ENCODE assay signal across 21 mouse cellular contexts in the genomic region with DNA sequence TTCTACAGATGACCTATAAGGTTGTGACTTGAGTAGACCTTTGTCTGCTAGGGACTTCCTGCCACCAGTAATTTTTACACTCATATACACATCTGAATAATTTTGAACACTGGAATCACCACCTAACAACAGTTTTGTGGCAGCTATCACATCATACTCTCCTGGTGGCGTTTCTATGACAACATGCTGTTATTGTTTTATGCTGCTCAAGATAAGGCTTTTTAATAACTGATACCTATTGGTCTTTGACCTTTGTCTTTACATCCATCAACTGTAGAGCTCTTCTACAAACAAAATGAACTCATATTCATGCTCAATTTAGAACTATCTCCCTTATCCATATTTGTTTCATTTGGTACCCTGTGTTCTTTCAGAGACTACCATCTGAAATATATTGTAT.
DNase-seq lines count a peak whose midpoint lies in the region; ATAC-seq and TF ChIP-seq lines count a peak whose summit lies in the region.
"Had no signal": no experiment of that assay in that cellular context is flagged by ENCODE, and none has a peak within 500 bp of the region (broad histone marks: within the 10 kb centered on the region; RNA-seq: fewer than 3 reads in every experiment).

No protein-coding gene starts in this region.

- no peak for DNase-seq in heart, adult 8-10 months (ENCODE audit: low spot score)
- DNase-seq in adrenal gland, postnatal 25 days = no peak
- no peak for DNase-seq in lung, postnatal 36 days
- DNase-seq: adrenal gland, adult 2 months; adrenal gland, adult 8-10 months; adrenal gland, postnatal 10 days; adrenal gland, postnatal 14 days; adrenal gland, postnatal 36 days; B cell, adult 2 months; cerebellum, adult 11 months; cerebellum, adult 11-12 months; cerebellum, adult 18-20 months; cerebellum, adult 2 months had no signal

- 60% methylated on average over 1 of the region's 1 CpGs for WGBS in intestine, embryonic 15.5 days
- WGBS in intestine, embryonic 16.5 days = 52% methylated on average over 1 of the region's 1 CpGs
- 35% methylated on average over 1 of the region's 1 CpGs for WGBS in intestine, postnatal 0 days

- no peaks in the 10 kb centered on the region for H3K36me3 ChIP-seq in intestine, embryonic 15.5 days
- no peaks in the 10 kb centered on the region for H3K36me3 ChIP-seq in intestine, embryonic 16.5 days (ENCODE audit: control insufficient read depth, insufficient read depth, low read length)
- no peaks in the 10 kb centered on the region for H3K36me3 ChIP-seq in intestine, postnatal 0 days (ENCODE audit: control insufficient read depth, insufficient read depth)
- H3K36me3 ChIP-seq: G1E had no signal

- no peaks in the 10 kb centered on the region for H3K27me3 ChIP-seq in intestine, embryonic 15.5 days (replicated peaks)
- no peaks in the 10 kb centered on the region for H3K27me3 ChIP-seq in intestine, embryonic 16.5 days (replicated peaks; ENCODE audit: control insufficient read depth, insufficient read depth, low read length)
- H3K27me3 ChIP-seq in intestine, postnatal 0 days (replicated peaks; ENCODE audit: control insufficient read depth, insufficient read depth, low read length) = no peaks in the 10 kb centered on the region
- H3K27me3 ChIP-seq: CH12.LX, Patski had no signal

- no peak overlapping the region for H3K4me2 ChIP-seq in intestine, embryonic 15.5 days (replicated peaks)
- no peak overlapping the region for H3K4me2 ChIP-seq in intestine, embryonic 16.5 days (ENCODE audit: low read depth, low read length)
- H3K4me2 ChIP-seq in intestine, postnatal 0 days (replicated peaks; ENCODE audit: low read depth) = no peak overlapping the region

- no peaks in the 10 kb centered on the region for H3K4me1 ChIP-seq in intestine, embryonic 15.5 days (replicated peaks)
- H3K4me1 ChIP-seq in intestine, embryonic 16.5 days (ENCODE audit: control insufficient read depth, insufficient read depth, low read length) = no peaks in the 10 kb centered on the region
- no peaks in the 10 kb centered on the region for H3K4me1 ChIP-seq in intestine, postnatal 0 days (replicated peaks; ENCODE audit: control insufficient read depth, insufficient read depth, low read length)

- no peak overlapping the region for H3K4me3 ChIP-seq in intestine, embryonic 15.5 days (replicated peaks)
- H3K4me3 ChIP-seq in intestine, embryonic 16.5 days (ENCODE audit: low read length) = no peak overlapping the region
- no peak overlapping the region for H3K4me3 ChIP-seq in intestine, postnatal 0 days (ENCODE audit: low read depth, low read length)

- no peaks in the 10 kb centered on the region for H3K9me3 ChIP-seq in intestine, embryonic 15.5 days
- no peaks in the 10 kb centered on the region for H3K9me3 ChIP-seq in intestine, embryonic 16.5 days (ENCODE audit: control insufficient read depth, low read length)
- H3K9me3 ChIP-seq in intestine, postnatal 0 days (ENCODE audit: control insufficient read depth) = no peaks in the 10 kb centered on the region

- ATAC-seq in intestine, embryonic 15.5 days = peak; percentile 53; the same call in 1 of the 2 replicates
- 0 out of 2 replicates have a peak, but pooled peaks have one; percentile 53 for ATAC-seq in intestine, embryonic 16.5 days
- ATAC-seq in intestine, postnatal 0 days = 0 out of 2 replicates have a peak, but pooled peaks have one; percentile 25
- ATAC-seq: activated CD4-positive, CD25-positive, alpha-beta regulatory T cell, adult 4 months; CD4-positive, CD25-positive, alpha-beta regulatory T cell, adult 4 months; Patski had no signal

- no peak overlapping the region for H3K9ac ChIP-seq in intestine, embryonic 15.5 days
- H3K9ac ChIP-seq in intestine, embryonic 16.5 days (ENCODE audit: low read depth, low read length) = no peak overlapping the region
- H3K9ac ChIP-seq in intestine, postnatal 0 days (ENCODE audit: low read depth, low read length) = no peak overlapping the region

- H3K27ac ChIP-seq in intestine, embryonic 15.5 days = no peak overlapping the region
- H3K27ac ChIP-seq in intestine, embryonic 16.5 days (ENCODE audit: low read length) = no peak overlapping the region
- no peak overlapping the region for H3K27ac ChIP-seq in intestine, postnatal 0 days (ENCODE audit: low read depth, low read length)

- no peak for TF ChIP-seq CTCF in intestine, postnatal 0 days (IDR thresholded peaks at IDR 0.05; ENCODE audit: low read depth)
